Comparison of ENCODE assay signal across 8 mouse cellular contexts in genomic region chr2:178142291-178143023, GRCm38 (mm10). TPM values are rescaled to one million over a fixed set of nuclear protein-coding genes. Genes with fewer than 3 reads are reported as not detected.
DNase-seq lines count a peak whose midpoint lies in the region; ATAC-seq lines count a peak whose summit lies in the region.

No protein-coding gene starts in this region.

- H3K4me3 ChIP-seq in embryonic facial prominence, embryonic 10.5 days = peak overlapping the region; percentile 57
- peak overlapping the region; percentile 55 for H3K4me3 ChIP-seq in hindbrain, embryonic 11.5 days (ENCODE audit: low read depth, low read length)

- peaks cover 28% of the 10 kb centered on the region for H3K4me1 ChIP-seq in embryonic facial prominence, embryonic 10.5 days
- no peaks in the 10 kb centered on the region; the same call in none of the 2 replicates for H3K4me1 ChIP-seq in hindbrain, embryonic 11.5 days (replicated peaks; ENCODE audit: control insufficient read depth, insufficient read depth, low read length)

- peaks cover 79% of the 10 kb centered on the region for H3K27me3 ChIP-seq in embryonic facial prominence, embryonic 10.5 days (replicated peaks; ENCODE audit: low read depth, poor library complexity, severe bottlenecking)
- H3K27me3 ChIP-seq in hindbrain, embryonic 11.5 days (ENCODE audit: control insufficient read depth, insufficient read depth, low read length) = no peaks in the 10 kb centered on the region; the same call in 1 of the 2 replicates

- peak overlapping the region; percentile 92 for H3K4me2 ChIP-seq in hindbrain, embryonic 11.5 days (replicated peaks; ENCODE audit: low read depth, low read length)

- DNase-seq in layer of hippocampus, postnatal 10 days (ENCODE audit: low spot score in 2 of 2) = peak; percentile 43 to 58
- DNase-seq in layer of hippocampus, adult 9-10 months (ENCODE audit: low spot score) = no peak
- DNase-seq in embryonic facial prominence, embryonic 10.5 days (ENCODE audit: low spot score) = no peak
- DNase-seq in hindbrain, embryonic 11.5 days (ENCODE audit: low spot score) = peak; percentile 53
- DNase-seq in neural tube, embryonic 10.5 days (ENCODE audit: extremely low spot score, low spot score) = peak; percentile 51
- no peak for DNase-seq in testis, postnatal 14 days (ENCODE audit: low spot score)
- no peak for DNase-seq in lung, postnatal 36 days
- DNase-seq in heart, adult 18-20 months = no peak

- WGBS in embryonic facial prominence, embryonic 10.5 days = 12% methylated on average over 42 of the region's 42 CpGs
- WGBS in hindbrain, embryonic 11.5 days = 11% methylated on average over 42 of the region's 42 CpGs

- no peaks in the 10 kb centered on the region for H3K9me3 ChIP-seq in embryonic facial prominence, embryonic 10.5 days
- no peaks in the 10 kb centered on the region for H3K9me3 ChIP-seq in hindbrain, embryonic 11.5 days (ENCODE audit: control insufficient read depth, low read length)

- peak overlapping the region; percentile 95 for H3K9ac ChIP-seq in hindbrain, embryonic 11.5 days (ENCODE audit: low read depth, low read length)

- peak; percentile 65 for ATAC-seq in hindbrain, embryonic 11.5 days (ENCODE audit: low FRiP score)

- H3K27ac ChIP-seq in embryonic facial prominence, embryonic 10.5 days (replicated peaks) = peak overlapping the region; percentile 80
- H3K27ac ChIP-seq in hindbrain, embryonic 11.5 days (ENCODE audit: low read depth, low read length) = peak overlapping the region; percentile 76

- no peaks in the 10 kb centered on the region for H3K36me3 ChIP-seq in embryonic facial prominence, embryonic 10.5 days (replicated peaks)
- no peaks in the 10 kb centered on the region for H3K36me3 ChIP-seq in hindbrain, embryonic 11.5 days (ENCODE audit: control insufficient read depth, insufficient read depth, low read length)

RNA-seq across cellular contexts. Expression of gene Phactr3, which starts 23.7 kb away (rescaled TPM):
- 100 to 1,000 TPM; 113 to 115 TPM for total RNA-seq in layer of hippocampus, postnatal 10 days (2021)
- 3.8 and 4.6 TPM in 2 replicates for polyA plus RNA-seq in embryonic facial prominence, embryonic 10.5 days (2016; fragmentation: Nextera tagmentation; extraction: Ambion mirVana)
- 11.9 and 14.5 TPM in 2 replicates for polyA plus RNA-seq in hindbrain, embryonic 11.5 days (2014; fragmentation: Nextera tagmentation; extraction: Ambion mirVana)
- total RNA-seq in heart, adult 18-20 months (2021) = under 1 TPM; 0.69 to 0.94 TPM

Comparison
In these comparisons a context has a peak if more than half of its experiments do, and no peak if none do; other contexts are left out.
1. DNase-seq: peak in layer of hippocampus, postnatal 10 days (2 of 2), hindbrain, embryonic 11.5 days (single experiment) and neural tube, embryonic 10.5 days (single experiment); none in layer of hippocampus, adult 9-10 months (single experiment), embryonic facial prominence, embryonic 10.5 days (single experiment), testis, postnatal 14 days (single experiment), lung, postnatal 36 days (single experiment) and heart, adult 18-20 months (0 of 2).
2. RNA of gene Phactr3, which starts 23.7 kb away (total RNA-seq): 113 to 115 TPM in layer of hippocampus, postnatal 10 days; 0.69 to 0.94 TPM in heart, adult 18-20 months; every median in the first group is over 10 times any median in the second.